Mouse (Mus musculus) bone marrow macrophage, adult 2 months (primary cell): ENCODE data around the gene Ifna12.

Experiments used
- CTCF ChIP-seq: IDR thresholded peaks from 2 replicates; pipeline ENCODE4 v1.5.1; 2012; ENCODE audit warnings: low read depth, mild to moderate bottlenecking, low read length, moderate library complexity
- POLR2A ChIP-seq: IDR thresholded peaks from 2 replicates; pipeline ENCODE4 v1.6.1; 2012; ENCODE audit warnings: mild to moderate bottlenecking, low read depth, low read length, borderline replicate concordance

GRCm38 (mm10) chr4:88642526-88642925, 39.4 kb upstream of the Ifna12 start:
- TF ChIP-seq CTCF (no peak), POLR2A (no peak)
